Mouse (Mus musculus) 3T3-L1 (cell line): ENCODE results near the gene Ano1.

Source experiments
- DNase-seq: peaks from one replicate; pipeline ENCODE4 v3.0.0-alpha.2; 2015; ENCODE audit warnings: low read depth, low spot score

The Ano1 gene

GRCm38 (mm10) chr7:144751833-144752232, at the start of gene Ano1:
Gene Ano1 (minus strand): TSS chr7:144751974.
- DNase-seq: no peak

DNA sequence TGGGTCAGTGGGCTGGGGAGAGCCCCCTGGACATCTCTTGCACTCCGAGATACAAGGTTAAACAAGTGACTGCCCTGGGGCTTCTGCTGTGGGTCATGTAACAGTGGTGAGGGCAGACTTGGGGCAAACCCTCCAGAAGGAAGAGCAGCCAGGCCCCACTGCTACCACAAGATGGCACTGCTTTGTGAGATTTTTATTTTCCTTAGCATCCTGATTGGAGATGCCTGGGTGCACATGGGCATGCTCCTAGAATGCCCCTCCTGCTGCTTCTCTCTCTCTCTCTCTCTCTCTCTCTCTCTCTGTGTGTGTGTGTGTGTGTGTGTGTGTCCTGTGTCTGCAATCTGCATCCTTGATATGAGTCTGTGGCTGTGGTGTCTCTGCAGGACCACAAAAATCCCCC, 46.7 kb upstream of the Ano1 start:
- DNase-seq: peak; percentile 68

DNA sequence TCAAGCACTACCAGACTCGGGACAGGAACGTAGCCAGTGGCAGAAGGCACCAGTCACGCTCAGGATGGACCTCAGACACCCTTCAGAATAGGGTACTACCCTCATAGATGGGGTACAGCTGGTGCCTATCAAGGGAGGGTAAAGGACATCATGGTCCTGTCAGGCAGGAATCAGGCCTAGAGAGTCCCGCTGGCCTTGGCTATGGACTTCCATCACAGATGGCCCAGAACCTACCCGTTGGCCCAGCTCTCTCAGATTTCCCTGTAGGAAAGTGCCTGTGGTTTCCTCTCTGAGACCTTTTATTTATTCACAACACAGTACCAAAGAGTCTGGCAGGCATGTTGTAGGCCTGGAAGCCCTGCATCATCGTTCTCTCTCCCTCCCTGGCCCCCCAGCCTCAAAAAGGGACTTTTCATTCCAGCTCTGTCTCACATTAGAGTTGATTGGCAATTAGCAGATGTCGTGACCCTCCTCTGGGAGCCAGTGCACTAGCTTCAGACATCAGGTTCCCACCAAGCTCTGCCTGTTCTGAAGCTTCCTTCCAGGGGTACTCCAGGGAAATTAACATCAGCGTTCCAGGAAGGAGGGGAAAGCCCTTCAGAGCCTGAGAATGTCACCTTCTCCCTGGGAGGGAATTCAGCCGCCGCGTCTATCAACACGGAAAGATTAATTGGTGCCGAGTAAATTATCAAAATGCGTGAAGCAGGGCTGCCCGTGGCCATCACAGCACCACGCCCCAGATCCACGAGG, 45.4 kb upstream of the Ano1 start:
- DNase-seq: no peak

- no peak for DNase-seq
Measured at GRCm38 (mm10) chr7:144795976-144796474, 44.3 kb upstream of the Ano1 start.

DNA sequence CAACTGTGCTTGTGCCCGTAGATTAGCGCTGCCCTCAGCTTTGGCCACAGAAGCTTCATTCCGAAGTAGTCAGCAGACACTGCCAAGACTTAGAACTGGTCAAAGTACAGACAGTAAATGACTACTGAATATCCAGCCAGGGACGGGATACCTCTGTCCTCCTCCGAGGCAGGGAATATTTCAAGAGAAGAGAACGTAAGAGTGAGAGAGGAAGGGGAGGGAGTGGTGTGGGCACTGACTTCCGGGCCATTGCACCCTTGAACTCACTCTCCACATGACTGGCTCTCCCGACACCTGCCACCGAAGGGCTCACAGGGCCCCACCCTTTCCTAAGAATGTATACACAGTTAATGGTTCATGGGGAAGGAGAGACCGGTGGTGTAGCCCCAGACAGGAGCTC, 41.5 kb upstream of the Ano1 start:
- DNase-seq: no peak

DNA sequence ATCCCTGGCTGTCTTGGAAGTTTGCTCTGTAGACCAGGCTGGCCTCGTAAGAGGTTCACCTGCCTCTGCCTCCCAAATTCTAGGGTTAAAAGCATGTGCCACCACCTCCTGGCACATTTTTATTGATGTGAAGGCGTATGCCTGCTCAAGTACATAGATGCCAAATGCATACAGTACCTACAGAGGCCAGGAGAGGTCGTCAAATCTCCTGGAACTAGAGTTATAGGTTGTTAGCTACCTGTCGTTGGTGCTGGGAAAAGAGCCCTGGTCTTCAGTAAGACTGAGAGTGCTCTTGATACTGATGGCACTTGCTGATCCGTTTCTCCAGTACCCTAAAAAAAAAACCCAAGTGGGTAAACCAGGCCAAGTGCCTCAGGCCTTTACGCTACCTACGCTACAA, 39.7 kb upstream of the Ano1 start:
- DNase-seq: no peak

- DNase-seq: no peak
Measured at GRCm38 (mm10) chr7:144789601-144790556, 38.1 kb upstream of the Ano1 start.

GRCm38 (mm10) chr7:144788631-144789030, 36.9 kb upstream of the Ano1 start:
- no peak for DNase-seq

GRCm38 (mm10) chr7:144787501-144787900, 35.7 kb upstream of the Ano1 start:
- DNase-seq: no peak

- DNase-seq: no peak
Measured at GRCm38 (mm10) chr7:144786571-144786970, 34.8 kb upstream of the Ano1 start.

GRCm38 (mm10) chr7:144784176-144784575, 32.4 kb upstream of the Ano1 start:
- no peak for DNase-seq

GRCm38 (mm10) chr7:144782402-144782801, 30.6 kb upstream of the Ano1 start:
- DNase-seq: no peak

DNA sequence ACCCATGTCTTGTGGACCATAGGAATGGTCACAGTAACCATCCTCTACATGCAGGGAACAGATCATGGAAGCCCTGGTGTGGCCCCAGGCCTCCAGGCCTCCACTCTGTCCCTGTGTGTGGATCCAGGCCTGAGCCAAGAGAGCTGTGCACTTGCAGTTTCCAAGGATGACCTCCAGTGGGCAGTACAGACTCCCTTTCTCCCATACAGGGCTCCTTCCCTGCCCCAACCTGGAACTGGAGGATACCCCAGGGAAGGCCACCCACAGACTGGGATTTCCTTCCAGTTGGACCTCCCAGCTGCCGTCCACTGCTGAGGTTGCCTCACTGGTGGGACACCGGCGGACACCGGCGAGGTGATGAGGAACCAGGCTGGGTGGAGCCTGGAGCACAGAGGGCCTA, 29.6 kb upstream of the Ano1 start:
- peak; percentile 46 for DNase-seq

DNA sequence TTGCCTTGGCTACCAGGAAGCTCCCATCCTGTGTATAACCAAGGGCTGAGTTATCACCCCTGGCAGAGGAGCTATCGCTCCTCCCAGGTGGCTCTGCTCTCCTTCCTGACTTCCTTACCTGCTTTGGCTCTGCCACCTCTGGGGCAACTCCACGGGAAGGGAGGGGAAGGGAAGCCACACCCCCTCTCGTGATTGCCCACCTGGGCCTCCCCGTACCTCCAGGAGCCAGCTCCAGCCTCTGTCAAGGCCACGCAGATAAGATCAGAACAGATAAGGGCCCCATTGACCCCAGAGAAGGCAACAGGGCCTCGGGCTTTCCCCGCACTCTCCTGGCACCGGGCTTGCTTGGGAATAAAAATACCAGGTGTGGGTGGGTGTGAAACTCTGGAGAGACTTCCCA, 28.4 kb upstream of the Ano1 start:
- no peak for DNase-seq

DNA sequence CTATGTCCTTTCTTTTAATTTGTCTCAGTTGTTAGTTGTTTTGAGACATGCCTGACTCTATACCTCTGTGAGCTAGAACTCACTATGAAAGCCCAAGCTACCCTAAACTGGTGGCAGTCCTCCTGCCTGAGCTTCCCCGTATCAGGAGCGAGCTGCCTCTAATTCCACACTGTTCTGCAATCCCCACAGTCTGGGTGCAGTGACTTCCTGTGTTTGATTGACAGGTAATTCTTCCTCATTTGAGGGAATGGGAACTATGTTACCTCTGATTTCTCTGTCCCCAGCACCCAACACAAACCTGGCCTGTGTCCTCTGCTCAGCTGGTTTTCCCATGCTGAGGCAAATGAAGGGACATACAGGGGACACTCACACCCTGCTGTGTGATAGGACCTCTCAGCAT, 27.9 kb upstream of the Ano1 start:
- no peak for DNase-seq

GRCm38 (mm10) chr7:144777805-144778204, 26.0 kb upstream of the Ano1 start:
- DNase-seq: peak; percentile 67

- peak; percentile 85 for DNase-seq
Measured at GRCm38 (mm10) chr7:144775804-144776447, 24.2 kb upstream of the Ano1 start.

GRCm38 (mm10) chr7:144775214-144775613, 23.4 kb upstream of the Ano1 start:
- no peak for DNase-seq

GRCm38 (mm10) chr7:144774283-144774682, 22.5 kb upstream of the Ano1 start:
- DNase-seq: no peak

DNA sequence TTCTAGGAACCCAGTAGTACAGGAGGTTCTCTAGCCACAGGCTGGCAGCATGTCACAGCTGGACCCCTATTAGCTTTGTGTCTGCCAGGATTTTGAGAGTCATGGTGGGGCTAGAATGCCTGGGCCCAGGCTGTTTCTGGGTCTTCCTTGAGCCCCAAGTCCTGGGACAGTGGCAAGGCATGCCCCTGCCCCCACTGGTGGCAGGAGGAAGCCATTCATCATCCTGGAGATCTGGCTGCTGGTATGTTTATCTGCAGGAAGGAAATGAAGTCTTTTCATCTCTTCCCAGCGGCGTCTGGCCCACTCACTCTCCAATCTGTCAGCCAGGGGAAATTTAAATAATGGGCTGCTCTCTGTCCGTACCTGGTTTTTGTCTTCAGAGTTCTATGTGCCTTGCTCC, 18.3 kb upstream of the Ano1 start:
- DNase-seq: no peak

DNA sequence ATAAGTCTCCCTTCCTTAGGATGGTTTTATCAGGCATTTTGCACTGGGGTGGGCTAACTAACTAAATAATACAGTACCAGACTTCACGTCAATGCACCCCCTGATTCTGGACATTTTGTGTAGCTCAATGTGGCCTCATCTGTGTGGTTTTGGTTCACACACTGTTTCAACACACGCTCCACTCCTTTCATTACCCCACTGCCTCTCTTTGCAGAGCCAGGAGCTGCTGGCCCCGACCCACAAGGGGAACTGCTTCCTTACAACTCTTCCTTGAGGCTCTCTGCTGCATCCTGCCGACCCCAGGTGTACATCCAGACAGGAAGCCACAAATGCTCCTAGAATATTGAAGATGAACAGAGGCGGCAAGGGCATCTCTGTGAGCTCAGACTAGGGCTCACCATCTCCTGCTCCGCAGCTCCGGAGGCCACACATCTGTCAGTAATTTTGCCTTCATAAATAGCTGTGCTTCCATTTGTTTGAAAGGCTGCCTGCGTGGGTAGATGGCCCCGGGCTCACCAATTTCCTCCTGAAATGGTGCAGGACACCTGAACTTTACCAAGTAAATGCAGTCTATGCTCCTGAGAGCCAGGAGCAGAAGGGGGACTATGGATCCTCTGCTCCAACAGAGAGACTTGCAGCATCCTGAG, 17.8 kb upstream of the Ano1 start:
- DNase-seq: no peak

- no peak for DNase-seq
Measured at GRCm38 (mm10) chr7:144768845-144769244, 17.1 kb upstream of the Ano1 start.
